Mouse (Mus musculus) G1E (cell line): Measurements from ENCODE around the gene Armc3.

Experiments used
- CTCF ChIP-seq: IDR thresholded peaks from 2 replicates; pipeline ENCODE4 v1.5.1; 2012; ENCODE audit warnings: low read depth, low read length, inconsistent platforms, mixed read lengths
- GATA1 ChIP-seq: IDR thresholded peaks from 2 replicates; pipeline ENCODE4 v1.6.1; 2012; ENCODE audit warnings: borderline replicate concordance, low read length, inconsistent platforms, mixed read lengths
- GATA2 ChIP-seq: IDR thresholded peaks from 2 replicates; pipeline ENCODE4 v1.6.1; 2012; ENCODE audit warnings: low read depth, low read length, inconsistent platforms, borderline replicate concordance
- TAL1 ChIP-seq: conservative IDR thresholded peaks from 2 replicates; pipeline ENCODE4 v1.6.1; 2012; ENCODE audit warnings: low read depth, low read length, inconsistent platforms, mixed read lengths

GRCm38 (mm10) chr2:19257255-19257654 is 58.2 kb downstream of the Armc3 start:
- TF ChIP-seq CTCF, result no peak
- TF ChIP-seq GATA1, result no peak
- TF ChIP-seq TAL1, result no peak
- no peak for TF ChIP-seq GATA2
